Mouse (Mus musculus): ENCODE data around the gene Cul3. TPM values are rescaled to one million over a fixed set of nuclear protein-coding genes. Genes with fewer than 3 reads are reported as not detected.
"Not testable (repeated sequence)": the region's sequence is repeated elsewhere in the genome, so short reads cannot be mapped to it uniquely, and the experiment has no call there.

The Cul3 gene
- total RNA-seq (2021) = 100 to 1,000 TPM; 123 to 138 TPM

DNA sequence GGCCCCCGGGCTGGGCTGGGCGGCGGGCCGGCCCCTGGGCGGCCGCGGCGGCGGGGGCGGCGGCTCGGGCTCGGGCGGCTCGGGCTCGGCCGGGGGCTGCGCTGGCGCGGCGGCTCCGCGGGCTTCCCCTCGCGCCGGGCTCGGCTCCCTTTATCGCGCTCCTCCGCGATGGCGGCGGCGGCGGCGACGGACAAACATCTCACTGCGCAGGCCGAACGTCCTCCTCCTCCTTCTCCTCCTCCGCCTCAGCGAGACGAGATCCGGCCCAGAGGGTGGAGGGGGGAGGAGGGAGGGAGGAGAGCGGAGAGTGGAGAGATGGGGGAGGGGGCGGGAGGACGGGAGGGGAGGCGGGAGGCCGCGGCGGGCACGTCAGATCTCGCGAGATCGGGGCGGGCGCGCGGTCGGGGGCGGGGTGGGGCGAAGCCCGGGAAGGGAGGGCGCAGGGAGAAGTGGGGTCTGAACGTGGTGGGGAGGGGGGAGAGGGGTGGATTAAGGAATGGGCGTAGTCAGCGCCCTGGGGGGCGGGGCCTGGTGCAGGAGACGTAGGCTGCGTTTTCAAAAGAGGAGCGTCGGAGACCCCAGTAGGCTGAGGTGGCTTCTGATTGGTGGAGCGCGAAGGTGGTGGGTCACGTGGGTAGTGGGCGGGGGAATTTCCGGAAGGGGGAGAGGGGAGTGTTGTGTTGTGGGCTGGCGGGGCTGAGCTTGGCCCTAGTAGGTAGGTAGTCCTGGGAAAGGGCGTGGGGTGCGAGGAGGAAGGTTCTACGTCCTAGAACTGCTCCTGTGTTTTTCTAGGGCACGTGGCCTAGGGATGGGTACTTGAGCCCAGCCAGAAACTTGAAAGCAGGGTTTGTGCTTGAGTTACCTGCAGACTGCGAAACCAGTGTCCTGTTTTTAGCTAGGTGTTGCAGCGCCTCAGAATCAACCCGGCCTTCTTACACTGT, at the start of gene Cul3:
TSS of gene Cul3 (minus strand) at position 45 of the 941 bp plus-strand sequence.
- intact Hi-C loops (cut with DNase I) = no loop called here
- DNase-seq (ENCODE audit: extremely low spot score in 1 of 2, low spot score in 2 of 2) = peak; percentile 94 to 98

DNA sequence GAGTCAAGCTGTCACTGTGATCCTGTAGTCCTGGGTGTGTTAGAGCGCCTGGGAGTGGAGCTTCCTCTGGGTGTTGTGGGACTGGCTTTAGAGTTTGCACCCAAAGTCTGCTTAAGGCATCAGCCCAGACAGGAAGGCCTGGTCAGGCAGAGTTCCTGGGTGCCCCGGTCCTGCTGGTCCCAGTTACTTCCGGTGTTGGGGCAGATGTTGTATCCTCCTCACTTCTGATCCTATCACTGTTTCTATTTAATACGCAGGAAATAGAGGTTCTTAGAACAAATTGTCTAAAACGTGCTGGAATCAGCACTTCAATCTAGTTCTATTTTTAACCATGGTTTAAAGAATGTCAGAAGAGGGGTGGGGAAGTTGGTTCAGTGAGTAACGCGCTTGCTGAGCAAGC, 49.2 kb upstream of the Cul3 start:
- DNase-seq (ENCODE audit: extremely low spot score in 1 of 2, low spot score in 2 of 2) = no peak
- intact Hi-C loops (cut with DNase I) = no loop called here

DNA sequence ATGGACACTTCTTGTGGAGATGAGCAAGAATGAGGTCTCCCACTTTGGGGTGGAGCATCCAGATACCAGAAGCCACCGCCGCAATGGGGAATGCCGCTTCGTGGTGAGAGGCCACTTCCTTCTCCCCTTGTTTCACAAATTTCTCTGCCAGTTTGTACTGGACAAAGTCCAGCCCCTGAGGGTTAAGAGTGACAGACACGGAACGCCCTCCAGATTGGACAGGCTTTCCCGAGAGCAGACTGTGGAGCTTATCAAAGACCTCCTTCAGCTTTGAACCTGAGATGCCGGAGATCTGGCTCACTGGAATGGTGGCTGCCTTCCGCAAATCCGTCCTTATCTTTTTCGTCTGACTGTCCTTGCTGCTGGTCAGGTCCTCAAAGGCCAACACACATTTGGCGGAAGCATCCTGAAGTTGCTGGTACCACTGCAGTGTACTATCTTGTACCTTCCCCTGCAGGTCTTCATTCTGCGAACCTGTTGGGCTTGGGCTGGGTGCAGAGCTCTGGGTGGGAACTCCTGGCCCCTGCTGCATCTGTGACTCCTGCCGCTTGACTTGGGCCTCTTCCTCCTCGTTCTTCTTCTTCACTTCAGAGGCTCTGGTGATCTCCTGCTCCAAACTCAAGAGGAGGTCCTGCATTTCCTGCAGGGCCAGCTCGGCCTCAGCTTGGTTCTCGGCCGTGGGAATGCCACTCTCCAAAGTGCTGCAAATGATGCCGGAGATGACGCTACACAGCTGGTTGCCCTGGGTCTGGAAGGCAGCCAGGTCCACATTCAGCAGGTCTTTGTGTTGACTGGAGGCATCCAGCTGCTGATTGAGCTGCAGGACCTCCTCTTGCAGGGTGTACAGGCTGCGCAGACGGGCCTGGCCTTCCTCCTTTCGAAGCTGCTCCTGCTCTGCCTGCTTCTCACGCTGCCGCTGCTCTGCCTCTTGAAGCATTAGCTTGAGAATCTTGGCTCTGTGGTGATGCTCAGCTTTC, 43.6 kb upstream of the Cul3 start:
- peak in 1 of 2 experiments; percentile 49 for DNase-seq (ENCODE audit: extremely low spot score in 1 of 2, low spot score in 2 of 2)
- intact Hi-C loops (cut with DNase I) = no loop called here

- intact Hi-C loops (cut with DNase I) = no loop called here
- DNase-seq (ENCODE audit: extremely low spot score in 1 of 2, low spot score in 2 of 2) = no peak
Observed at GRCm38 (mm10) chr1:80382928-80383327, 42.6 kb upstream of the Cul3 start.

DNA sequence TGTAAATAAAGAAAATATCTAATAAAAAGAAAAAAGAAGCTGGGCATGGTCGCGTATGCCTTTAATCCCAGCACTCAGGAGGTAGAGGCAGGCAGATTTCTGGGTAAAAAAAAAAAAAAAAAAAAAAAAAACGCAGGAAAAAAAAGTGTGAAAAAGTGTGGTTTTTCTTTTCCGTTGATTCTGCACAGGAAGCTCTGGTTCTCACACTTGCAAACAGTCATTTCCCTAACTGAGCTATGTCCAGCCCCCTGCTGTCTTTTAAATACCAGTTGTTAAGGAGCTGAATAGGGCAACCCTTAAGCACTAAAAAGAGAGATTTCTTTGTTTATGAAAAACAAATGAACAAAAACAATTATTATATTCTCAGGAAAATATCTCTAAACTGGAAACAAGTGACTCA, 41.0 kb upstream of the Cul3 start:
- intact Hi-C loops (cut with DNase I) = no loop called here
- no peak for DNase-seq (ENCODE audit: extremely low spot score in 1 of 2, low spot score in 2 of 2)

- intact Hi-C loops (cut with DNase I) = loop anchor here (10.0 kb wide), 1 partner anchor 187 kb away; no protein-coding TSS in a partner anchor
Observed at GRCm38 (mm10) chr1:80372010-80372409, 31.7 kb upstream of the Cul3 start.

DNA sequence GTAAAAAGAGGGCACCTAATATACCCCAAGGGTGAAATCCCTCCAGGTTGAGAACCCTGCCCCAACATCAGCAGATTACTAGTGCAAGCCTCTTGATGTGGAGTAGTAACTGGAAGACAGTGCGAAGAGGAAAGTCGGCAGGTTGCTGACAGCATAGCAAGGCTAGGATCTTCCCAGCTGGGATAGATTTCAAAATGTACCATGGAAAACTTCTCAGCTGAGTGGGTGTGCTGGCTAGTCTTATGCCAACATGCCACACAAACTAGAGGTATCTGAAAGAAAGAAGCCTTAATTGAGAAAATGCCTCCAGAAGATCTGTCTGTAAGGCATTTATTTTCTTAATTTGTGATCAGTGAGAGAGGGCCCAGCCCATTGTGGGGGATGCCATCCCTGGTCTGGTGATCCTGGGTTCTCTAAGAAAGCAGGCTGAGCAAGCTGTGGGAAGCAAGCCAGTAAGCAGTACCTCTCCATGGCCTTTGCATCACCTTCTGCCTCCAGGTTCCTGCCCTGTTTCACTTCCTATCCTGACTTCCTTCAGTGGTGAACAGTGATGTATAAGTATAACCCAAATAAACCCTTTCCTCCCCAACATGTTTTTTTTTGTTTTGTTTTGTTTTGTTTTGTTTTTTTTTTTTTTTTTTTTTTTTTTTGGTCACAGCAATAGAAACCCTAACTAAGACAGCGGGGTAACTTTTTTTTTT, 31.1 kb upstream of the Cul3 start:
- no peak for DNase-seq (ENCODE audit: extremely low spot score in 1 of 2, low spot score in 2 of 2)
- intact Hi-C loops (cut with DNase I) = loop anchor here (10.0 kb wide), 1 partner anchor 187 kb away; no protein-coding TSS in a partner anchor

More at GRCm38 (mm10) chr1:80372010-80372409, 31.7 kb upstream of the Cul3 start:
- DNase-seq (ENCODE audit: extremely low spot score in 1 of 2, low spot score in 2 of 2) = no peak

GRCm38 (mm10) chr1:80363486-80363885, 23.2 kb upstream of the Cul3 start:
- intact Hi-C loops (cut with DNase I) = no loop called here
- no peak for DNase-seq (ENCODE audit: extremely low spot score in 1 of 2, low spot score in 2 of 2)

DNA sequence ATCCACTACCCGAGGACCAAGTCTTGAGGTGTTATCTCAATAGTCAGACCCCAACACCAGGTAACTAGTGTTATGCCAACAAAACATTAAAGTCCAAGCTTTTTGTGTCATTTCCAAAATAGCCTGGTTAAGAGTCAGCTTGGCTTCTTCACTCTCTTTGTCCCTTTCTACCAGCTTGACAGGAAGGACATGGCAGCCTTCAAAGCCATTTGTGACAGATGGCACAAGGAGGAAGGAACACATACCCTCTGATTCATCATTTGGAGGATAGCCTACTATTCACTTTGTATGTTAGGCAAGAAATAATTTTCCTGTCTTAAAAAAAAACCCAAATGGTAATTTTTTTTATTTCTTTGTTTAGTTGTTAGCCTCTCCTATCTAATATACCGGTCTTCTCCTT, 22.7 kb upstream of the Cul3 start:
- DNase-seq (ENCODE audit: extremely low spot score in 1 of 2, low spot score in 2 of 2) = no peak
- intact Hi-C loops (cut with DNase I) = no loop called here

GRCm38 (mm10) chr1:80362400-80362799, 22.1 kb upstream of the Cul3 start:
- no peak for DNase-seq (ENCODE audit: extremely low spot score in 1 of 2, low spot score in 2 of 2)
- intact Hi-C loops (cut with DNase I) = no loop called here

DNA sequence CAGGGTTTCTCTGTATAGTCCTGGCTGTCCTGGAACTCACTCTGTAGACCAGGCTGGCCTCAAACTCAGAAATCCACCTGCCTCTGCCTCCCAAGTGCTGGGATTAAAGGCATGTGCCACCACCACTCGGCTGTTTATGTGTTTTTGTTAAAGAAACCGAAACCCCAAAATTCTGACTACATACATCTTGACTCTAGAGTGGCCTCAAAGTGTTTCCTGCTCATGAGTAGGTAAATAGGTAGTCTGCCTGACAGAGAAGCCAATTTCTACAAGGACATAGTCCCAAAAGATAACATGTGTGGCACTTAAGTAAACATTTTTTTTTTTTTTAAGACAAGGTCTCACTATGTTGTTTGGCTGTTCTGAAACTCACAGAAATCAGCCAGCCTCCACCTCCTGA, 21.5 kb upstream of the Cul3 start:
- DNase-seq (ENCODE audit: extremely low spot score in 1 of 2, low spot score in 2 of 2); intact Hi-C loops (cut with DNase I): not testable (repeated sequence)

GRCm38 (mm10) chr1:80360038-80360608, 19.8 kb upstream of the Cul3 start:
- intact Hi-C loops (cut with DNase I) = no loop called here
- no peak for DNase-seq (ENCODE audit: extremely low spot score in 1 of 2, low spot score in 2 of 2)

DNA sequence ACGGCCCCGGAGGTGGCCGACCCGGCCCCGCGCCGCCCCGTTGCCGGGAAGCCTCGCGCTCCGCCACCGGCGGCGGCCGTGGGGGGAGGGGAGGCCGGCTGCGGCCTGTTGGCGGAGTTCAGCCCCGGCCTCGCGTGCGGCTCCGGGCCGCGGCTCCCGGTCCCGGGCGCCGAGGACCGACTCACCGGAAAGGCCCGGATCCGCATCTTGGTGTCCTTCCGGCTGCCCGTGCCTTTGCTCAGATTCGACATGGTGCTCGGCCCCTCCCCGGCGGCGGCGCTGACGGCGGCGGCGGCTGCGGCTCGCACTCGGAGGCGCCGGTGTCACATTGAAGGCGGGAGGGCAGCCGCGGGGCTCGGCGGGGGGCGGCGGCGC, 232 bp downstream of the Cul3 start:
- peak; percentile 34 to 85 for DNase-seq (ENCODE audit: extremely low spot score in 1 of 2, low spot score in 2 of 2)
- intact Hi-C loops (cut with DNase I) = no loop called here

DNA sequence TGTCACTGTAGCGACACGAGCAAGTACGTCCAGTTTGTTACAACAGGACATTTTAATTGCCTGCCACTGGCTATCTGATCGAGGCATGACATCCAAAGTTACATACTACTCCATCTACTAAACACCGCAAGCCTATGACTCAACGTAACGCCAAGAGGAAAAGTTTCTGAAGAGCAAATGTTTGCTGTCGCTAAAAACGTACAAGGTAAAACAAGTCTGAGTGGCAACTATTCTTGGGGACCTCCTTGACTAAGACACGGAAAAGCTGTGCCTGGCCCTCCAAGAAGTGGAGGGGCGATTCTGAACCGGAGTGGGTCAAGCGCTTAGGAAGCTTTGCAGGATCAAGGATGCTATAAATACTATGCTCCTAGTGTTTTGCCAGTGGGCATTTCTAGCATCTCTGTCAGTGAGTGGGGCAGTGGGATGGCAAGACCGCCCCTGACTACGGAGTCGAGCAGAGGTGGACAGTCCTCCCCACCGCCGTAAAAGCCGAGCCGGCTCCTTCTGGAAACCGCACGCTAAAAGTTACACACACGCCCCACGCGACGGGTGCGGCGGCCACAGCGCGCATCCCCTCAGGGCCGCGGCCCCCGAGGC, 757 bp downstream of the Cul3 start:
- intact Hi-C loops (cut with DNase I) = no loop called here
- DNase-seq (ENCODE audit: extremely low spot score in 1 of 2, low spot score in 2 of 2) = no peak

- no peak for DNase-seq (ENCODE audit: extremely low spot score in 1 of 2, low spot score in 2 of 2)
- intact Hi-C loops (cut with DNase I) = no loop called here
Observed at GRCm38 (mm10) chr1:80338398-80338797, 1.9 kb downstream of the Cul3 start.

DNA sequence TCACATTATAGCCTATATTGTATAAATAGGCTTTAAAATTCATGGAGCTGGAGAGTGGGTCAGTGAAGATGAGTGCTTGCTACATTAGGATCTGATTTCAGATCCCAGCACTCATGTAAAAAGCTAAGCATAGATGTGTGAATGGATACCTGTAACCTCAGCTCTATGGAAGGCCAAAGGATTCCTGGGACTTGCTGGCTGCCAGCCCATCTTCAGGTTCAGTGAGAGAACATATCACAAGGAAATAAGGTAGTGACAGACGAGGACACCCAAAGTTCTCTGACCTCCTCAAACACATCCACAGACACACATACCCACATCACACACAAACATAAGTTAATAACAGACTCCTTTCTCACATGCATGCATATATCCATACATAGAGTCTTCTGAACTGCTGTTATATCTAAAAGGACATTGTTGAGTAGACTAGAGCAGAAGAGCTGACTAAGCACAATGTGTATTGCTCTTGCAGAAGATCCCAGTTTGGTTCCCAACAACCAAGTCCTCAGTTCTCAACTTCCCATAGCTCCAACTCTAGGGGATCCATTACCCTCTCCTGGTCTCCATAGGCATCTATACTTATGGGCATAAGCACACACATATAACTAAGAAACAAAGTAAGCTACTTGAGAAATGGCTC, 4.4 kb downstream of the Cul3 start:
- intact Hi-C loops (cut with DNase I) = no loop called here
- no peak for DNase-seq (ENCODE audit: extremely low spot score in 1 of 2, low spot score in 2 of 2)

DNA sequence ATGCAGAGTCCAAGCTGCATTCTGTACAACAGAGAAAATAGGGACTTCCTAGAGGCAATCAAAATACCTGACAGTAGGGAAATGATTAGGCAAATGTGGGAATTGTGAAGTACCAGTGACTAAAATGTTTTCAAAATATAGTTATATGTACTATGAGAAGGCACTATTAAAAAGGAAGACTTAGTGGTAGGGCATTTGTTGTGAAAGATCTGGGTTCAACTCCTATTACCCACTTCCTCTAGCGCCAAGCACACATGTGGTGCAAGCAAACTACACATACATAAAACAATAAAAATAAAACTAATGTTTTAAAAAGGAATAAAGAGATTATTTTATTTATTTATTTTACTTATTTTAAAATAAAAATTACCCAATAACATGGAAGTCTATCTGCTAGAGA, 5.2 kb downstream of the Cul3 start:
- intact Hi-C loops (cut with DNase I) = no loop called here
- DNase-seq (ENCODE audit: extremely low spot score in 1 of 2, low spot score in 2 of 2) = no peak

GRCm38 (mm10) chr1:80330970-80331369, 9.3 kb downstream of the Cul3 start:
- DNase-seq (ENCODE audit: extremely low spot score in 1 of 2, low spot score in 2 of 2) = no peak
- intact Hi-C loops (cut with DNase I) = no loop called here
